Mouse (Mus musculus): Measurements from ENCODE around the gene Pde10a.

DNA sequence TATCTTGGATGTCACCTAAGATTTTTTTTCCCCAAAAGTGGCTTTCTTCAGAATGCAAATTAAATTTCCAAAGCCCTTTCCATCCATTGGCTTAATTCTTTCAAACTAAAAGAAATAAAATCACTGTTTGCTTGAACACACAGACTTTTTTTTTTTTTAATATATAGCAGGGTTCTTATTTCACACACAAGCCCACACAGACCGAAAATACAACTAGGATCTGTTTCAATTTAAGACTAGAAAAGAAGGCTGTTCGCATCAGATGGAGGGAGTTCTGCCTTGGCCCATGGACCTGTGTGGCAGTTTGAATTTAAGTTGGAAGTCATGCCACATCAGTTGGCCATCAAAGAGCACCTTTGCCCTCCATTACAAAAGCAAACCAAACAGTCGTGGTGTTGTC, 46.6 kb upstream of the Pde10a start:
- TF ChIP-seq CTCF (conservative IDR thresholded peaks at IDR 0.05 in 1 of 2, IDR thresholded peaks at IDR 0.05 in 1 of 2; ENCODE audit: low read depth in 2 of 2, low read length in 2 of 2) (no peak), USF2 (conservative IDR thresholded peaks at IDR 0.05; ENCODE audit: low read depth, low read length) (no peak), NRF1 (IDR thresholded peaks at IDR 0.05; ENCODE audit: low read depth, low read length) (no peak), ZKSCAN1 (IDR thresholded peaks at IDR 0.05; ENCODE audit: borderline replicate concordance, low read depth, low read length) (no peak), MYC (IDR thresholded peaks at IDR 0.05; ENCODE audit: low read depth, low read length) (no peak), RAD21 (IDR thresholded peaks at IDR 0.05; ENCODE audit: low read depth, low read length) (no peak), JUND (conservative IDR thresholded peaks at IDR 0.05; ENCODE audit: low read depth, low read length) (no peak), HCFC1 (IDR thresholded peaks at IDR 0.05; ENCODE audit: low read depth, low read length) (no peak)

Measured in CH12.LX (cell line).